Mouse (Mus musculus) A20 (cell line): Measurements from ENCODE around the gene Atf3.

Experiments used
- DNase-seq: peaks from one replicate; pipeline ENCODE4 v3.0.0-alpha.2; 2011; ENCODE audit warnings: low read depth, low spot score

Gene Atf3

DNA sequence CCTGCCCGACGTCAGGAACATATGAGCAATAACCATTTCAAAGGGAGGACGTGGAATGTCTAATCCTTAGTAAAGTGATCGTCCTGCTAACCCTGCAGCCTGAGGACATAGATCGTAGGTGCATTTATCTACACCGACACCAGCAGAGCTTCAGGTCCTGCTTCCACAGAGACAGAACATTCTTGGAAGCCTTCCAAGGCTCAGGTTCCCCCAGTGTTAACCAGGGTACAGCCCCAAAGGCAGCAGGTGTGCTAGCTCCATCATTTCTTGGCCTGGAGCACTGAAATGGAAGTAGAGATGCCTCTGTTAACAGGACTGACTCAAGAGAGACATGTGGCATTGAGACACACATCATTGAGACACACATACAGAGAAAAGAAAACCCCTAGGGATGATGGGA is 25.6 kb downstream of the Atf3 start:
- no peak for DNase-seq

DNA sequence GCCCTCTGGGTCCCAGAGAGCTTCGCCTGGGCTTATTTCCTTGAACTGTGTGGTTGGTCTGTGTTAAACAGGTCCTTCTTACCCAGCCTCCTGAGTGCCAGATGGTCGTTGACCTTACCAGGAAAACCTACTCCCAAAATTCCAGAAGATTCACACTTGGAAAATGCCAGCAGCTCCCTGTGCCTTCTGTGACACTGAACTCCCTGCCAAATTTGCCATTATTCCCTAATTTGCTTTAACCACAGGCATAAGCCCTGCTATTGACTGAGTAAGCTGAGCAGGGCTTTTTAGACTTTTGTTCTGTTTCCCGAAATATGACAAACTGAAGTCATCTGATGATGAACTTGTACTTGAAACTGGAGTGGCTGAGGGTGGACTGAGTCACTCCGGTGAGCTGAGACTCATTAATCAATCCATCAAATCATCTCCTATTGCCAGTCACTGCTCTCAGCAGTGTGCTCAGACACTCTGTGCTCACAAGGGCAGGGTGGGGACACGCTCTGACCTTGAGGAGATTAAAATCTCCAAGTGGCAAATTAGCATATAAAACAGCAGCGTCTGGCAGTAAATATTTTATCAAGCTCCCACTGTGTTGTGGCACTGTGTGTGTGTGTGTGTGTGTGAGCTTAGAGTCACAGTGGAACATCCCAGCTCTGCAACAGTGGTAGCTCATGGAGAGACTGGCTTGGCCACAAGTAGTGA is 28.0 kb downstream of the Atf3 start:
- DNase-seq: no peak

DNA sequence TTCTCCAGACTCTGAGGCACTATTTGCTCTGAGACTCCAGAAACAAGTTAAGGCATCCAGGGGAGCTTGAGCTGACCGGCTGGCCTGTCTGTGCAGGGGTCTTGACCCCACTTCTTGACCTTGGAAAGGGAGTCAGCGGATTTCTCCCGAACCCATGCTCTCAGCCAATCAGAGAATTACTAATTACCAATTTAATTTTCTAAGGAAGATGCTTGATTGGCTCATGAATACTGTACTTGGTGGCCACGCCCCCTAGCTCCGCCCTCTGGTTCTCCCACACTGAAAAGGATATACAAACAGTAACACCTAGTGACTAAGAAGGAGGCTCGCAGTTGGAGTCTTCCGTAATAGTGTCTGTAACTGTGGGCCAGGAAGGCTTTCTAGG is 31.5 kb downstream of the Atf3 start:
- peak; percentile 67 for DNase-seq

DNA sequence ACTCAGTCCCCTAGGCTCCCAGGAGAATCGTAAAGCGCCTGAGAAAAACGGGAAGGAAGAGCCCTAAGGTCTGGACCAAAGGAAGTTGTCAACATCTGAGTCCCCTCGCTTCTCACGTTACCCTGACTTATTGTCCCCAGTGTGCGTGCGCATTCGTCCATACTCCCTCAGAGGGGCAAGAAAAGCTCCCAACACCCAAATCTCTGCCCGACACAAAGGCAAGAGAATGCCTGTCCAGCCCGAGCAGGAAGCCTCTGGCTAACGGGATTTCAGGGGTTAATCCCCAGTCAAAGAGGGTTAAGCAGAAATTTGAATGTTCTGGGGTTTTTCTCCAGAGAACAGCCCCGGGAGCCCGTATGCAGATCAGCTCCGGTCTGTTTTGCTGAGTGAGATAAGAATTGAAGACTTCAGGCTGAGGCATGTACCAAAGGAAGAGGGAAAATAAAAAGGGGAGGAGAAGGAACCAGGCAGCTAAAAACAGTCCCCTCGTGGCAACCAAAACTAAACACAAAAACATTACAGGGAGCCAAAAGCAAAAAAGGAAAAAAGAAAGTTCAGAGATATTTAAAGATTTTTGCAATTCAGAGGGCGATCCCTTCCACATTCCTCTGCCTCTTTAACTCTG is 32.0 kb downstream of the Atf3 start:
- peak; percentile 55 for DNase-seq

DNA sequence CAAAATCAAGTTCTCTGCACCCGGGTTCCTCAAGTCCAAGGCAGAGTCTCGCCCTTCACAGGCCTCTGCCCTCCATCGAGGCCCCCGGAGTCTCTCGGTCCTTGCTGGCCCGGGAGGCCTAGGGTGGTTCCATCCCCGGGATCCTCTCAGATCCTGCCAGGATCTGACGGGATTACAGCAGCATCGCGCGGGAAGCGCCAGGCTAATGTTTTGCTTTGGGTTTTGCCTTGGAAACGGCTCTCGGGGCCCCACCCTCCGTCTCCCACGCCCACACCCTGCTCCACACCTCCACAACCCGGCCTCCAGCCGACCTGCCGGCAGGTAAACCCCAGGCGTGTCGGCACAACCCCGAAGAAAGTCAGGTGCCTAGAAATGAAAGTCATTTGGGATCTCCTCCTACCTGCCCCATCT is 33.0 kb downstream of the Atf3 start:
- no peak for DNase-seq

DNA sequence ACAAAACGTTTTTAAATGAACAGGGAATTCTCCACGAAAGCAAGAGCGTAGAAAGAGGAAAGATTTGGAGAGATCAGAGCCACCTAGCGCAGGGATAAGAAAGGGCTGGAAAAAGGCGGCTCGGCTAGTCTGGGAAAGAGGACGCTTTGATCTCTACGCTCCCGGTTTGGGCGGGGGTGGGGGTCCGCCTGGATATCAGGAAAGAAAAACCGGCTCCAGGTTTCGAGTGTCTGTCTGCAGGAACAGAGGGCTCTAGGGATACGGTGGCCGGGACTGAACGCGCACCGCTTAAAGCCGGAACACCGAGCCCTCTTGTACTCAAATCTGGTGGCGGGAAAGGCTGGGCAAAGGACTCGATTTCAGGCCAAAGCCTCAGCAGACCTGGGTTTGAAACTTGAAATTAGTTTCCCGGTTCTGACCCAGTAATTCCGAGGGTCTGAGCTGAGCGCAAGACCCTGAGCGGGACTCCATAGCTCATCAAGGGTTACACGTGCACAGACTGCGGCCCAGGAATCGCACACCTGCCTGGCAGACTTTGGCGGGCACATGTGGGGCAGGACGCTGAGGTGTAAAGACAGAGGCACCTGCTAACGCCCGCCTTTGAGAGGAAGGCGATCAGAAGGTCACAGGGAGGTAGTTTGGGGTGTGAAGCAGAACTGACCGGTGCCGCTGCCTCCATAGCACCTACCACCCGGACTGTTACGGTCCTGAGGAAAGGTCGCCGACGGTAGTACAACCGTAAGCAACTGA is 33.6 kb downstream of the Atf3 start:
- DNase-seq: peak; percentile 29

DNA sequence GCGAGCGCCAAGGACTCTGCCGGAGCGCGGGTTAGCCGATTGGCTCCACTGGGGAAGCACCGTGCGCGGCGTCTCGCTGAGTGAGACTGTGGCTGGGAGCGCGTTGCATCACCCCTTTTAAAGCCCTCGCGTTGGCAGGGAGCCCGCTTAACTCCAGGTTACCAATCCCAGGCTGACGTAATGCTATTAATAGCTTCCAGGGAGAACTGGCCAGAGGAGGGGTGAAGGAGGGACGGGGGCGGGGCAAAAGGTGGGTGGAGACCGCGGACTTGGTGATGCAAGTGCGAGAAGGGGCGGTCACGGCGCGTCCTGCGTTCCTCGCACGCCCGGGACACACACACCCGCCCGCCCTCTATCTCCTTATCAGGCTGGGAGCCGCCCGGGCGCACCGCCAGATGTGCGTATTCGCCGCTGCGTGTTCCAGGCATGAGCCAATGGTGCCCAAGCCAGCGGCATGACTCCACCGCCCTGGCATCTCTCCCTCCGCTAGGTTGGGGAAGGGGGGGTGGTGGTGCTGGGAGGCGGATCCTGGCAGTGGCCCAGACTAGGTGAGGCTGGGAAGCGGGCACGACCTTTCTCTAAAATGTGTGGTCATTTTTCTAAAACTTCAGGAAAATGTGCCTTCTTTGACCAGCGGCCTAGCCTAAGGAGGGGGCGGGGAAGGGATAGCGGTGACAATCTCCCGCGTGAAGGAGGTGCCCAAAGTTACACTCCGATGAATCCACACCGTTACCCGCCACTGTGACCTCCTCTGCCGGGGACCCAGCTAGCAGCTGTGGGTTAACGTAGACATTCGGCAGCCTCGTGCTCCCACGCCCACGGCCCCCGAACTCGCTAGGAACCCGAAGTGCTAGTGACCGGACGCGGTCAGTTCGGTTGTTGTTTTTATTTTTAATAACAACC is 34.4 kb downstream of the Atf3 start:
- DNase-seq: peak; percentile 78

DNA sequence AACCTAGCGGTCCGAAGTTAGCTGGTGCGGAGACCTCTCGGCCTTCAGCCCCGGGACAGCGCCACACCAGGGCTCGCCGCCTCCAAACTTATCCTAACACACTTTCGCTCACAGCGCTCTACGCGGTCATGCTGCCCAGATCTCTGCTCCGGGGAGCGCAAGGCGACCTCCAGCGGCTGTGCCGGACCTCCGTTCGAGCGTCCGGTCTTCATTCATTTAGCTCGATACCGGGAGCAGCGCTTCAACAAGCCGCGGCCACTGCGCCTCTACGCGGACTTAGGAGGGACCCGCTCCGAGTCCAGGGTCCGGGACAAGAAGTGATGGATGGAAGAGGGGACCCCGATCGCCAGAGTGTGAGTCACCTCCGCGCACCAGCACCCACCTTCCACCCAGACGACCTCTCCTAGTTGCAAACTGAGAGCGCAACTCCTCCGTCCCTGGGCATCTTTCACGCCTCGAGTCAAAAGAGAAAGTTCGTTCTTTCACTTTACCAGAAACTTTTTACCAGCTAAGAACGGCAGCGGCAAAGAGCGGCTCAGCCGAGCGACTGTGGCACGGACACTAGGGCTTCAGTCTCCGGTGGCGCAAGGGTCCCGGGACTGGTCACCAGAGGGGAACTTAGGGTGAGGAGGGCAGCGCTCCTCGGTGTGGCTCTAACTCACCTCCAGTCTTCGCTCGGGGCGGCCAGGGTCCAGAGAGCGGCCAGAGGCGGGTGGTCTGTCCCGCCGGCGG is 35.2 kb downstream of the Atf3 start:
- peak; percentile 84 for DNase-seq

DNA sequence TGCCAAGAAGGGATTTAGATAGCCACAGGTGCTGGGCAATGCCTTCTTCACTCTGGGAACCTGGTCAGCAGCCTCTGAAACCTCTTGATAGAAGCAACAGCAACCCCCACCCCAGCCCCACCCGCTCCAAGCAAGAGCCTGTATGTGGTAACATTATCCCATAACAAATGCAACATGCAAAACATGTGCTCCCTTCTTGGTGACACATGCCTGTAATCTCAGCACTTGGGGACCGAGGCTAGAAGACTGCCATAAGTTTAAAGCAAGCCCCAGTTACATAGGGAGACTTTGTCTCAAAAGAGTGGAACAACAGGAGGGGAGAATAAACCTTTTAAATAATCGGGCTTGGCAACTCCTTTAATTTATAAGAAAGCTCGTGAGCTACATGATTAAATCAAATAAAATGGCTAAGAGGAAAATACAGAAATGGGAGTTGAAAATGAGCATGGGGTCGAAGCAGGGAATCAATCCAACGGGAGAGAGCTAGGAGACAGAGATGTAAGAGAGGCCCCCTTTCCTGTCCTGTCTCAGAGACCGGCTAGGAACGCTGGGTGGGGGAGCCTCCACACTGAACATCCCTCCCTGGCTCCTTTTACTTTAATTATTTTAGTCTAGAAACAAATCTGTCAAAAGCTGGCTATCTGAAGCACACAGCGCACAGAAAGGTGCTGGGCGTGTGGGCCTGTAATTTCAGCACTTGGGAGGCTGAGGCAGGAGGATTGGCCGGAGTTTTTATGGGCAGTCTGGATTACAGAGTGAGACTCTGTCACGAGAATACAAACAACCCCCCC is 36.2 kb downstream of the Atf3 start:
- DNase-seq: no peak

DNA sequence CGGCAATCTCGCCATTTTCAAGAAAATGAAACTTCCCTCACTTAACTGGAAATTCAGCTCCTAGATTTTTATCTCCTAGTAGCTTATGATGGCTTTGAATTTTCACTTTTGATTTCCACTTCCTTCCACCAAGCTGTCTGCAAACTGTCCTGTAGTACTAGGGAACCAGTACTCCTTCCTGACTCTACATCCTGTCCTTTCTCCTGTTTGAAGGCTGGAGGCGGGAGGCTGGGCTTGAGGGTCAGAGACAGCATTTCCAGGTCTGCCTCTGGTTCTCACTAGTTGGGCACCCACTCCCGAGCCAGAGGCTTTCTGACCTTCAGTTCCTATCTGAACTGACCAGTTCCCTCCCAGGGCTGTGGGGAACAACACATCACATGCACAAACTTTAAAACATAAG is 37.4 kb downstream of the Atf3 start:
- DNase-seq: no peak

DNA sequence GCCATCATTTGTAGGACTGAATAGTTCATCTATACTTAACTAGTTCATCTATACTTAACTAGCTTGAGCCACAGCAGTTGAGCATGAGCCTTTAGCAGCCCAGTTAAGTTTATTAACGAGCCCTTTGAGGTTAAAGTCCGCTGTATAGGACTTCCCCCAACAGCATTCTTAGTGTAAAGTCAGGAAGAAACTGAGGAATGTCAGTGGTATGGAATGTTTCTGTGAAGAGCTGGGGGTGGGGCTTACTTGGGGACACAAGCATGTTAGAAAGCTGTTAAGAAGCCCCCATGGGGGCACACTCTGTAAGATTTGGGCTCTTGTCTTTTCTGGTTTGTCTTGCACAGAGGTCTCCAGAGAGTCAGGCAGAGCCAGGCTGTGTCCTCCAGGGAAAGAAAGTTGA is 38.0 kb downstream of the Atf3 start:
- no peak for DNase-seq

DNA sequence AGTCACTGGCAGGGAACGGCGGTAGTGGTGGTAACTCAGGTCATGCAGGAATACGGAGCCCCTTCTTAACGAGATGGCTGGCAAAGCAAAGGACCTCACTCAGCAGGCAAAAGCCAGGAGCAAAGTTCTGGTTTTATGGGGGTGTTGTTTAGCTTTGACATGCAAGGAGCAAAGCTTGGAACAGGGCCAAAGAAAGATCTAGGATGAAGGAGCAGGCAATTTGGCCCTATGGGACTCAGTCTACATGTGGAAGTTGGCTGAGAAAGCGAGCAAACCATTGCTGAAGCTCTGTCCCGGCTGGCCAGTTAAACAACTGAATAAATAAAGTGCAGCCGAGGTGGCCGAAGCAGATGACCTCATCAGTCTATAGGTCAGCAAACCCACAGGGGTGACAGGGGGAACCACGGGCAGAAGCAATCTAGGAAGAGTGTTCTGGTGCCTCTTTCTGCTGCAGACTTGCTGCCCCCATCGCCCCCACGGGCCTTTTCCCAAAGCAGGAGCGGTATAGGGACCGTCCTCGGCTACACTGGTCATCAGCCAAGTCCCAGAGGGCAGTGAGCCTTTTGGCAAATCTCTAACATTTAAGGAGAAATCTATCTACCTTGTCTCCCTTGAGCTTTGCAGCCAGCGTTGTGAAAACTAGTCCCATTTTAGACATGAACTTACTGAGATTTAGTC is 39.2 kb downstream of the Atf3 start:
- no peak for DNase-seq

DNA sequence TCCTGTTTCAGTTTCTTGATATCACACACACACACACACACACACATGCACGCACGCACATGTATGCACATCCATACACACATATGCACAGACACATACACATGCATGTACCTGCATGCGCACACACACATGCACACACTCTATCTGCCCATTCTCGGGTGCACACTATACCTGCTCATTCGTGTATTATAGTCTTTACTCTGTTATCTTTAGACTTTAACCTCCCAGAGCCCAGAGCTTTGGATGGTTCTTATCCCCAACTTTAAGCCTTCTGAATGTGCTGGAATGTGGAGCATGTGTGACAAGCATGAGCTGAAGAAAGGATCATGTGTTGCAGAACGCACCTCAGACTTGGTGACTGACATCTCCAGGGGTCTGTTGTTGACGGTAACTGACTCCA is 41.0 kb downstream of the Atf3 start:
- no peak for DNase-seq

DNA sequence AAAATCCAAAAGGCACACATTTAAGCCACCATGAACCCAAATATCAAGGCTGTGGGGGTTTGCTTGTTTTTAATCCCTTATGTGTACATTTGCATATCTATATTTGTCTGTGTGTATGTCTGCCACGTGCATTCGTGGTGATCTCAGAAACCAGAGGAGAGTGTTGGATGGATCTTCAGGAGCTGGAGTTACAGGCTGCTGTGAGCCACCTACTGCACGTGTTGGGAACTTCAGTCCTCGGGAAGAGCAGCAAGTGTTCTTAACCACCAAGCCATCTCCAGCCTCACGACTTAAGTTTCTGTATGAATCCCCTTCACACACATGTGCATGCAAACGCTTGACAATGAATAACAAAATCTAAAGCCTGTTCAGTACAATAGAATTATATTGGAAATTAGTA is 45.4 kb downstream of the Atf3 start:
- peak; percentile 38 for DNase-seq

DNA sequence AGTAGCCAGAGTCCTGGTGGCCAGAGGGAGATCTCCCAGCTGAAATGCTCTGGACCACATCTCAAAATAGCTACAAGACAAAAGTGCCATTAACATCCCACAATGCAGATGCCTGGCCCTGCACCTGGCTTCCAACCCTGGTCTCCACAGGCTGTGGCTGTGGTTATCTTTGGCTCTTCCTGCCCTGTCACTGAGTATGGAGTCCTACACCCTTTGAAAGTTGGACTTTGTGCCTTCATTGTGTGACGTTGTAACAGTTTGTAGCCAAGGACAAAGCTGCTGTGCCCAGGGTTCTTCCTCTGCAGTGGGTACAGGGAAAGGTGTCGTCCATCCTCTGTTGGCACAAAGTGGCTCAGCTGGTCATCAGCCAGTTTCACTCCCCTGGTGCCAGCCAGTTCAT is 47.4 kb downstream of the Atf3 start:
- DNase-seq: no peak

DNA sequence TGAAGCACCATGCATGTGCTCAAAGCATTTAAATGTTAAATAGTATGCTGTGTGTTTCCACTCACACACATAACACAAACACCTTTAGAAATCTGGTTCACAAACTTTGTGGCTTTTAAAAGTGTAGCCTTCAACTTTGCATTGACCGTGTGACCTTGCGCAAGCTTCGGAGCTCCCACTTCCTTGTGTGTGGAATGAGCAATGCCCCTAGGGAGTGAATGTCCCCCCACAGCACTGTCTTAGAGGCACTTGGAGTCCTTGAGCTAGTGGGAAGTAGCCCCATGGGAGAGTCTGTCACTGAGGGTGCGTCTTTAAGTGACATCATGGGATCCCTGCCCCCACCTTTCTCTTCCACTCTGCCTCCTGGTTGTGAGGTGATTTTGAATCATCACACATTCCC is 51.6 kb downstream of the Atf3 start:
- DNase-seq: no peak

DNA sequence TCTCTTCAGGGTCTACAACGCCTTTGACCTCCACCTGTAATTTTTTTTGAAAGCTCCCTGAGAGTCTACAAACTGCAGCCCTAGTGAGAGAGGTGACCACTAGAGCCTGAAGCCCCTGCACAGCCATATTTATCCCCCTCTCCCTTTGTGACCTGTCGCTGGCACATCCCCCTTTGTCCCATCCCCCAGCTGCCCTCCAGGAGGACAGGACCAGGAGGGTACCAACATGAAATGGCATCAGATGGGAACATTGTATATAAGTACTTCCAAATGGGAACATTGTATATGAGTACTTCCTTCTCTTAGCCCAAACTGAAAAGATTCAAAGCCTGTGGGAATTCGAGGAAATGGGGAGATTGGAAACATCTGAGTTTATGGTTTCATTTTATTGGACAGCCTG is 53.1 kb downstream of the Atf3 start, which contains the start of gene Fam71a:
Gene Fam71a (minus strand): TSS at position 101 of the 400 bp plus-strand sequence.
- no peak for DNase-seq

DNA sequence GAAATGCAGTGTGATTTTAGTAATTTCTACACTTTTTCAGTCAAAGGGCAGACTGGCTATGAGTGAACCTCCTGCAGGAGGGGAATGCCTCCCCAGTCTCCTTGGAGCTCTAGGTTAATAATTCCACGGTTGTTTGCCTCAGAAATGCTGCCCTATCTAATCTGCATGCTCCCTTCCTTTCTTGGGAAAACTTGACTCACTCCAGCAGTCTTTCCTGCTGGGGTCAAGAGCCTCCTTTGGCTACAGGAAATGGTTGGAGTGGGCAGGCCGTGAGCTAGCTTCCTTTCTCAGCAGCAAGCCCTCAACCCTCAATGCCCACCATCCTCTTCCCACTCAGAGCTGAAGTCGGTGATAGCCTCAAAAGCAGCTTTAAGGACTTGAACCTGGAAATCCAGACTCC is 63.5 kb downstream of the Atf3 start:
- no peak for DNase-seq

DNA sequence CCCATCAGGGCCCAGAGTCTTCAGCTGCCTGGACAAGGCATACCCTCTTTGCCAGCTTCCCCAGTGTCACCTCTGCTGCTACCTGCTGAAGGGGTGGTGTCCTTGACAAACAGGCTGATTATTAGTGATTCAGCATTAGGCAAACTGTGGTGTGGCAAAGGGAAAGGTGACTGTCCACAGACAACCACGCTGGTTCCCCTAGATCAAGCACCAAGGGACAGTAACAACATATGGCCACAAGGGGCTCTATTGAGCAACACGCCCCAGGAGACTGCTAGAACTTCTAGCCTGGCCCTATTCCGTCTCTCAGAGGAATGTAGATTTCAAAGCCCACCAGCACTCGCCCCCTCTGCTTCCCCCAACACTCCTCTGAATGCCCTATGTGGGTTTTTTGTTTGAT is 64.8 kb downstream of the Atf3 start:
- DNase-seq: peak; percentile 51
